Mouse (Mus musculus) E14TG2a.4 (cell line): ENCODE measurements at regions not wholly inside any gene's neighbourhood (a gene's known extent, or its start where the extent isn't known, plus 50 kb on each side); places are given as distances from the start of the nearest gene placed in this dataset.

Experiments used
- H3K27me3 ChIP-seq: 2 replicates; pipeline ENCODE4 v1.6.1; 2014; ENCODE audit warnings: low read length, control low read depth; ENCODE audit not compliant: insufficient read depth
- H3K36me3 ChIP-seq: 2 replicates; pipeline ENCODE4 v1.6.1; 2014; ENCODE audit warnings: low read length, control low read depth; ENCODE audit not compliant: insufficient read depth
- H3K4me1 ChIP-seq: replicated peaks from 2 replicates; pipeline ENCODE4 v1.6.1; 2014; ENCODE audit warnings: low read depth, low read length, control low read depth
- H3K4me3 ChIP-seq: replicated peaks from 2 replicates; pipeline ENCODE4 v1.5.1; 2014; ENCODE audit warnings: mild to moderate bottlenecking, low read length
- H3K9me3 ChIP-seq: 2 replicates; pipeline ENCODE4 v1.6.1; 2014; ENCODE audit warnings: low read length, control low read depth
- CTCF ChIP-seq: conservative IDR thresholded peaks from 2 replicates; pipeline ENCODE4 v1.5.1; 2014; ENCODE audit warnings: low read length
- NANOG ChIP-seq: IDR thresholded peaks from 2 replicates; pipeline ENCODE4 v1.6.1; 2014; ENCODE audit warnings: borderline replicate concordance, low read length, mixed read lengths
- POU5F1 ChIP-seq: IDR thresholded peaks from 2 replicates; pipeline ENCODE4 v1.6.1; 2014; ENCODE audit warnings: low read length, borderline replicate concordance

DNA sequence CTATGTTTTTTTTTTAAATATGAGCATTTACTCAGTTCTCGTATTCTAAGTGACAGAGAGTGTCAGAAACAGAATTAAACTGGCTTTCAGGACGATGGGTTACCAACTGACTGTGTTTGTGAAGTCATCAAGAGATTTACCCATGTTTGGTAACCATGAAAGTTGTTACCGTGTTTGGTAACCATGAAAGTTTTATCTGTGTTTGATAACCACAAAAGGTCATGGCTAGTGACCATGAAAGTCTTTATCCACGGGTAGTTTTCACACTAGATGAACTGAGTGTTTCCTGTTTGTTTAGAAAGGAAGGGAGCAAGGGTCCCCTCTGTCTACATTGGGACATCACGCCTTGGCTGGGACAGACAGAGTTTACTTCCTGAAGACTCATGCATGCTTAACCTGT, 72.8 kb downstream of the Dyrk2 start:
- H3K36me3 ChIP-seq, result no peaks in the 10 kb centered on the region
- H3K27me3 ChIP-seq, result peaks cover 11% of the 10 kb centered on the region; the same call in 1 of the 2 replicates
- H3K4me3 ChIP-seq, result no peak overlapping the region
- no peaks in the 10 kb centered on the region; the same call in 1 of the 2 replicates for H3K9me3 ChIP-seq
- no peak for TF ChIP-seq POU5F1
- H3K4me1 ChIP-seq, result no peaks in the 10 kb centered on the region

DNA sequence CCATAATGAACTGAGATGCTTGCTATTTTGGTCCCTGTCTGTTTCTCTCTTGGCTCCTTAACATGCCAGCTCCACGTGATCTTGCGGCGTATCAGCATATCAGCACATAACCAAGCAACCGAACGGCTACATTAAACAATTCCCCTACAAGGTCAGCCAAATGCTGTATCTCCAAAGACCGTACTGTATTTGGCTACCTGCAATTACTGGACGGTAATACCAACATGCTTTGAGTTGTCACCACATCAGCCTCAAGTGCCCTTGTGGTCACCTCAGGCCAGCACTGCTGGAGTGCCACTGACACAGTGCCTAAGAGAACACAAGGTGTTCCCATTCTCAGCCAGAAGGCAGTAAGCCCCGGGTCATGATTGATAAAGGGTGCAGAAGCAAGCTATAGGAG, 70.2 kb downstream of the Dyrk2 start:
- no peaks in the 10 kb centered on the region for H3K36me3 ChIP-seq
- no peak overlapping the region for H3K4me3 ChIP-seq
- TF ChIP-seq POU5F1, result no peak
- no peak for TF ChIP-seq CTCF
- TF ChIP-seq NANOG, result no peak
- H3K4me1 ChIP-seq, result peaks cover 23% of the 10 kb centered on the region
- H3K27me3 ChIP-seq, result peaks cover 33% of the 10 kb centered on the region
- H3K9me3 ChIP-seq, result no peaks in the 10 kb centered on the region

DNA sequence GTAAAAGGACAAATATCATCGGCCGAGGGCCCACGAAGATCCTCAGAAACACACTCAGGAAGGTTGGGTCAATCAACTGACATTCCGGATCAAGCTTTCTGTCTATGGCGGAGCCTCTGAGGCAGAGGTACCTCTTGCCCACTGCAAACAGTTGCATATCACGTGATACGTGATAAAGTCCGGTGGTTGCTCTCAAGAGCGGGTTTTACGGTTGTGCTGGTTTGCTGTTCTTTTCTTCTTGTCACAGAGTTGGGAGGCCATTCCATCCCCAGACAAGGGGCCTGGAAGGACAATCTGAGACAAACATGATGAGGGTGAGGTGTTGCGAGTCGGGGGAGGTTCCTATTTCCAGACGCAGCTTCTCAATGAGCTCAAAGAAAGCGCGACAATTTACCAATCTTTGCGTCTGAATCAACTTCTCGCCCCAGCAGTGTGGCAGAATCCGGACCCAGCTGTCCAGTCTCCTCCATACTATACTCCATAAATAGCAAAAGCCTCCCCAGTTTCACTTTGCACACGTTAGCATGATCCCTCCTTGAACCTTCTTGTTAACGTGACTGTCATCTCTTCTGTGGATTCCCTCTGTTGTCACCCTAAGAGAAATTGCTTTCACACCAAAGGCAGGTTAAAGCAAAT, 66.0 kb downstream of the Dyrk2 start:
- Histone ChIP-seq H3K9me3 (no peaks in the 10 kb centered on the region), H3K4me3 (peak overlapping the region; percentile 59), H3K36me3 (no peaks in the 10 kb centered on the region), H3K4me1 (peaks cover 34% of the 10 kb centered on the region), H3K27me3 (peaks cover 47% of the 10 kb centered on the region)
- TF ChIP-seq NANOG (no peak), POU5F1 (no peak), CTCF (no peak)

DNA sequence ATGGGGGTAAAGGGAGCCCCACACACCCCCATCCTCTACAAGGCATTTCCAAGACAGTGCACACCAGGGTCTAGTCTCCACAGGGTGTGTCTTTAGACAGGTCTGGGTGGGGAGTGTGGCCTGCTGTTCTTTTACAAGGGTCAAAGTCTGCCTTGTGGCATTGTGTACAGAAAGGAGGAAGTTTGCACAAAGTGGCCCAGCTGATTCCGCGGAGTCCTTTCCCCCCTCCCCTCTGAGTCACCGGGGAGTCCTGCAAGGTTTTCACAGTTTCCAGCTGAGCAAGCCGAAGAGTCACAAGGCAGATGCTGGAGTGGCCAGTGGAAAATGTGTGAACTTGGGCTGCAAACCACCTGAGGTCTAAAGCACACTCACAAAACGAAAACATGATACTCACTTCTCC, 65.4 kb downstream of the Dyrk2 start:
- TF ChIP-seq POU5F1 (no peak), CTCF (no peak), NANOG (no peak)

More for the DNA sequence above, 65.4 kb downstream of the Dyrk2 start:
- Histone ChIP-seq H3K36me3 (no peaks in the 10 kb centered on the region), H3K4me1 (peaks cover 34% of the 10 kb centered on the region), H3K4me3 (0 out of 2 replicates have a peak overlapping the region, but pooled peaks have one; percentile 59), H3K9me3 (no peaks in the 10 kb centered on the region), H3K27me3 (peaks cover 47% of the 10 kb centered on the region)
